Mouse (Mus musculus): ENCODE measurements around the gene Epdr1.
"Not testable (repeated sequence)": the region's sequence is repeated elsewhere in the genome, so short reads cannot be mapped to it uniquely, and the experiment has no call there.

Epdr1 gene

DNA sequence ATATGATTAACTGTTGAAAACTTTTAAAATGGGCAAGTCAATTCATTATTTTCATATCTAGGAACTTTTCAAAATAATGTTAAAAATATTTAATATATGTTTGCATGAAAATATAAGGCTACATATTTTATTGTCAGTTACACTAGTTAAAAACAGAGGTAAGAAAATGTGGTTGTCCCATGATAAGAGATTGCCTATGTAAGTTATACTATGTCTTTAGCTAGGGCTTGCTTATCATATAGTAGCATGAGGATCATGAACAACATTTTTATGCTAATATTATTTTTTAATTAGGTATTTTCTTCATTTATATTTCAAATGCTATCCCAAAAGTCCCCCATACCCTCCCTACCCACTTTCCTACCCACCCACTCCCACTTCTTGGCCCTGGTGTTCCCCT, 14.8 kb downstream of the Epdr1 start:
- DNase-seq (ENCODE audit: low spot score in 2 of 2): no peak

DNA sequence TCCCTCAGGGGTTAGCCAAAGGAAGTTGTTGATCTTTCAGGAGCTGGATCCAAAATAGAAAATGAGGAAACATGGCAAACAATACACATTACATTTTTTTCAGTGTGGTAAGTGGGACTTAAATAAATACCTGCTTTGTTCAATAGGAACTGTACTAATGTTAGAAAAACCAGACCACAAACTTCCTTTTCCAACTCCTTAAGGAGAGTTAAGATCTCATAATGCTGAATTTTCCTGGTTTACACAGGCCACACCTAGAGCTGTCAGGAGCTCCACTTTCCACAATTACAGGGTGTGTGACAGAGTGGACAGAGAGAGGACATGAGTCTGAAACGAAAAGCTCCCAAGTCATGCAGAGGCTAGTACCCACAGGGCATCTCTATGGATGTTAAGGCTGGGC, 16.0 kb downstream of the Epdr1 start:
- DNase-seq (ENCODE audit: low spot score in 2 of 2): no peak

DNA sequence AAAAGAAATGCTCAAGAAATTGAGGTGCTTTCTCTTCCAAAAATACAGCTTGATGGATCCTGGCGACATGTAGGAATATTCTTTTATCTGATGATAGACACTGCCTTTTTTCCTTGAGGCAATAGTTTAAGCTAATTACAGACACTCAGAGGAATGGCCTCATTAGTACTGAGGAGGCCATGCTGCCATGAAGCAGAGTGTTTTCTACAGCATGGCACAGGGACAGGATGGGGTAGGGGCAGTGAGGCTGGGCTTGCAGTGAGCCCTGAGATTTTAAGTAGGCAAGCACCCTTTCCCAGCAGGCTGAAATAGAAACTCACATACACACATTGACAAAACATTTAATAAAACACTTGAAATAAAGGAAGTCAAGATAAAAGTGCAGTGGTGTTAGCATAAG, 17.2 kb downstream of the Epdr1 start:
- no peak for DNase-seq (ENCODE audit: low spot score in 2 of 2)

DNA sequence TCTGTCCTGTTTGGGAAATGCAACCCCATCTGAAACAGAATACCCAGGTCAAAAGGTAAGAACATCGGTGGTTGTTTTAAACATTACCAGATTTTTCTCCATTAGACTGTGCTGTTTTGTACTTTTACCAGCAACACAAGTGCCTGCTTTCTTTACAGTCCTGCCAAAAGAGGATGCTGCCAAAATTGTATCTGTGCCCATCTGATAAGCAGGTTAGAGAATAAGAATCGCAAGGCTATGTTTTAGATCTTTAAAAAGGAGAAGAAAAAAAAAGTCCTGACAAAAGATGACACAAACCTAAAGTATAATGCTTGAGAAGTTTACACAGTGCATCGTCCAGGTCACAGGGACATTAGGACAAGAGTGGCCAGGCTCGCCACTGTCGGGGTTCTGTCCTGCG, 20.5 kb downstream of the Epdr1 start:
- DNase-seq (ENCODE audit: low spot score in 2 of 2): no peak

GRCm38 (mm10) chr13:19595141-19595540, 24.6 kb downstream of the Epdr1 start:
- no peak for DNase-seq (ENCODE audit: low spot score in 2 of 2)

- DNase-seq (ENCODE audit: low spot score in 2 of 2): no peak
These were observed 28.5 kb downstream of the Epdr1 start for GRCm38 (mm10) chr13:19590996-19591759.

GRCm38 (mm10) chr13:19575947-19576346, 43.8 kb downstream of the Epdr1 start:
- no peak for DNase-seq (ENCODE audit: low spot score in 2 of 2)

DNA sequence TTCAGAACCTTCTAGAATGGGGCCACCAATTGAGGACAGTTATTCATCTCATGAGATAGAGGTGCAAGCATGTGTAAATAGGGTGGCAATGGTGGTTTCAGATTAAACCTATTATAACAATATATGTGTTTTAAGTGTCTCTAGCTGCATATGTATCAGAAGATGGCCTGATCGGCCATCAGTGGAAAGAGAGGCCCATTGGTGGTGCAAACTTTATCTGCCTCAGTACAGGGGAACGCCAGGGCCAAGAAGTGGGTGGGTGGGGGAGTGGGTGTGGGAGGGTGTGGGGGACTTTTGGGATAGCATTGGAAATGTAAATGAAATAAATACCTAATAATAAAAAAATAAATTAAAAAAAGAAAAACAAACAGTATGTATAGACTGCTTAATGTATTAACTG, 45.0 kb downstream of the Epdr1 start:
- DNase-seq (ENCODE audit: low spot score in 2 of 2): not testable (repeated sequence)

- DNase-seq (ENCODE audit: low spot score in 2 of 2): not testable (repeated sequence)
These were observed 49.6 kb downstream of the Epdr1 start for GRCm38 (mm10) chr13:19570166-19570565.

- DNase-seq (ENCODE audit: low spot score in 2 of 2): no peak
These were observed 57.2 kb downstream of the Epdr1 start for GRCm38 (mm10) chr13:19562510-19562909.

- DNase-seq (ENCODE audit: low spot score in 2 of 2): no peak
These were observed 64.3 kb downstream of the Epdr1 start for GRCm38 (mm10) chr13:19555391-19555790.

All from frontal cortex, postnatal 14 days (tissue).